Mouse (Mus musculus): ENCODE data around the gene Clk2. TPM values are rescaled to one million over a fixed set of nuclear protein-coding genes. Genes with fewer than 3 reads are reported as not detected.

Clk2 gene
- total RNA-seq (2021): 100 to 1,000 TPM; 103 TPM
- long read RNA-seq, experiment 1, transcript Clk2-203 (13 exons, 2,112 nt): major isoform, 18 of 64 reads
- long read RNA-seq, experiment 1, transcript Clk2-202 (13 exons, 2,154 nt): minor isoform, 13 of 64 reads
- long read RNA-seq, experiment 1, partial matches to known transcripts: 11 of 64 reads
- long read RNA-seq, experiment 1, other reads (novel, unspliced or antisense): 16 of 64 reads
- long read RNA-seq, experiment 2, transcript Clk2-202 (13 exons, 2,154 nt): minor isoform, 13 of 153 reads
- long read RNA-seq, experiment 2, transcript Clk2-204 (12 exons, 1,885 nt): minor isoform, 10 of 153 reads
- long read RNA-seq, experiment 2, transcript Clk2-203 (13 exons, 2,112 nt): major isoform, 24 of 153 reads
- long read RNA-seq, experiment 2, partial matches to known transcripts: 53 of 153 reads
- long read RNA-seq, experiment 2, other reads (novel, unspliced or antisense): 47 of 153 reads

- DNase-seq (ENCODE audit: low spot score in 2 of 2): peak; percentile 84 to 89
Measured at GRCm38 (mm10) chr3:89164506-89165267, at the start of gene Clk2. Clk2 (plus strand) TSS chr3:89164795.

- no peak for DNase-seq (ENCODE audit: low spot score in 2 of 2)
Measured at GRCm38 (mm10) chr3:89115522-89115921, 49.1 kb upstream of the Clk2 start.

DNA sequence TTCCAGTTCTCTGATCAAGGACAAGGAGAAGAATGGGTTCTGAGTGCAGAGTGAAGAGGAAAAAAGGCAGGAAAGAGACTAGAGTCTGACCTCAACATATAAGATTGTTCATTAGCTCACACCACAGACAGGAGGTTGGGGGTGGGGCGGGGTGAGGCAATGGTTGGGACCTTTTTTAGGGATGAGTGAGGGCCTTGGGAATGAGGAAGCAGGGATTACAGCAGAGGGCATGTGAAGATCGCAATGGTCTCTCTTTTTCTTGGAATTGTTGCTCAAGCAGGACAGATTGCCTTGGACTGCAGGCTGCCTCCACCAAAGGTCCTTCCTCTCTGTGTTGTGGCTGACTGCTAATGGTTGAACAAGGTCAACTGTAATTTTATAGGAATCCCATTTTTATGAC lies 41.3 kb upstream of the Clk2 start:
- DNase-seq (ENCODE audit: low spot score in 2 of 2): no peak

- DNase-seq (ENCODE audit: low spot score in 2 of 2): no peak
Measured at GRCm38 (mm10) chr3:89124241-89124640, 40.4 kb upstream of the Clk2 start.

GRCm38 (mm10) chr3:89125981-89126380 lies 38.6 kb upstream of the Clk2 start:
- no peak for DNase-seq (ENCODE audit: low spot score in 2 of 2)

GRCm38 (mm10) chr3:89129908-89130307 lies 34.7 kb upstream of the Clk2 start:
- no peak for DNase-seq (ENCODE audit: low spot score in 2 of 2)

DNA sequence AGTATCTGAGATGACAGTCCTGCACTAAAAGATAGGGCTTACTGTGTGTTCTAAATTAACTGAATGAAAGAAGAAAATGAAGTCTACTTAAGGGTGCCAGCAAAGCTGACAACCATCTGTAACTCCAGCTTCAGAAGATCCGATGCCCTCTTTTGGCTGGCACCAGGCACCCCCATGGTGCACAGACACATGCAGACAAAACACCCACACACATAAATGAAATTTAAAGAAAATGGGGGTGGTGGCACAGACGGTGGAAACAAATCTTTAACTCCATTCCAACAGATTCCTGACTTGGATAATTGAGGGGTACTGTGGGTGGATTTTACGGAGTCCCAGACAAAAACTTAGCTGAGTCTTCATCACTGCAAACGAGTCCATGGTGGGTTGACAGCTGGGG lies 32.8 kb upstream of the Clk2 start:
- no peak for DNase-seq (ENCODE audit: low spot score in 2 of 2)

- DNase-seq (ENCODE audit: low spot score in 2 of 2): peak in 1 of 2 experiments; percentile 50
Measured at GRCm38 (mm10) chr3:89132285-89133062, 32.1 kb upstream of the Clk2 start.

GRCm38 (mm10) chr3:89133063-89133450 lies 31.5 kb upstream of the Clk2 start:
- DNase-seq (ENCODE audit: low spot score in 2 of 2): no peak

DNA sequence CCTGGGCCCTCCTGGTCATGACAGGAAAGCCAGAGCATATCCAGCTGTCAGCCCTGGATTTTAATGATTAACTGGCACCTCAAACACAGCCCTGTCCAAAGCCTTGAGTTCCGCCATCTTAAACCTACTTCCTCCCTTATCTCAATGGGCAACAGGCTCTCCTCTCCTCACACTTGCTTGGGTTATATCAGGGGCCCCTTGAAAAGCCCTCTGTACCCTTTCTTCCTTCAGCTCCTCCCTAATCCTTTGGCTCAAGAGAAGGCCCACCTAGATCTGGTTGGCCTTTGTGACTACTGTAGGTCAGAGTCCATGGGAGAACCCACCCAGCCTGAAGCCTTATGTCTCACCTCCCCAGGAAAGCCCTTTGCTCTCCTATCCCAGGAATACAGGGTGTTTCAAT lies 30.8 kb upstream of the Clk2 start:
- no peak for DNase-seq (ENCODE audit: low spot score in 2 of 2)

GRCm38 (mm10) chr3:89135958-89136357 lies 28.6 kb upstream of the Clk2 start, which contains the start of gene Pklr:
Pklr (plus strand) TSS chr3:89136142.
- no peak for DNase-seq (ENCODE audit: low spot score in 2 of 2)

DNA sequence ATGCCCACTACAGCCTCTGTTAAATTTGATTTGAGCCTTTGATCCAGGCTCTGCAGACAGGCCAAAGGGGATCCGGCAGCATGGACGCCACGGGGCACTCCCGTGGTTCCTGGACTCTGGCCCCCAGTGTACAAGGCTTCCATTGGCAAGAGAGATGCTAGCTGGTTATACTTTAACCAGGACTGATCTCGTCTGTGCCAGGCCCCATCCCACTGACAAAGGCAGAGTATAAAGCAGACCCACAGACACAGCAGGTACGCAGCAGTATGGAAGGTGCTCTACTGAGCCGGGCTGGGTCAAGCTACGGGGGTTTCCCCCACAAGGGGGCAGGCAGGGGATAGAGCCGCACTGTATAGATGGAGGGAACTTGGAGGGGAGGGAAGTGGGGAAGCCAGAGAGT lies 28.2 kb upstream of the Clk2 start:
- no peak for DNase-seq (ENCODE audit: low spot score in 2 of 2)

DNA sequence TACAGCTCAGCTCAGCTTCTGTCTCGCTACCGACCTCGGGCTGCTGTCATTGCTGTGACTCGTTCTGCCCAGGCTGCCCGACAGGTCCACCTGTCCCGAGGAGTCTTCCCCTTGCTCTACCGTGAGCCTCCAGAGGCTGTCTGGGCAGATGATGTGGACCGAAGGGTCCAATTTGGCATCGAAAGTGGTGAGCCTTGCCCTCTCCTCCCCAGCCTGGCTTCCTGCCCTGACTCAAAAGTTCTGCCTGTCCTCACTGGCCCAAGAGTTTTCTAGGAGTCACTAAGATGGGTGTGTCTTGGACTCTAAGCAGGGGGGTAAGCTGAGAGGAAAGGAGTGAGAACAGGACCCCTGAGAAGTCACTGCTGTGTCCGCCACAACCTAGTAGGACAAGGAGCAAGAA lies 19.8 kb upstream of the Clk2 start:
- no peak for DNase-seq (ENCODE audit: low spot score in 2 of 2)

DNA sequence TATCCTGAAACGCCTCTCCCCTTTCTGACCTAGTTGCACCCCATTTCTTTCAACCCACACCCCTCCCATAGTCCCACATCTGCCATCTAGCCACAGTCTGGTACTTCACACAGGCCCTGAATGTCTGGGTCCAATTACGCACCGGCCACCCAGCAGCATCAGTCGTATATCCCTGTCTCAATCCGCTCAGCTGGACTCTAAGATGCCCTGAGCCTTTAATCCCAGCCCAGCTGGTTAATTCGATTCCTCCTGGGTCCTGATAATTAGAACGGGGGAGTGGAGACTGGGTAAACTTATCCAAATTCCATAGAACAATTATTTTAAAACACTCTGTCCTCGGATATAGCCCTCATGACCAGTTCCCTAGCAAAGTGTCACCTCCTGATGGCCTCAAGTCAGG lies 19.0 kb upstream of the Clk2 start:
- no peak for DNase-seq (ENCODE audit: low spot score in 2 of 2)

- DNase-seq (ENCODE audit: low spot score in 2 of 2): no peak
Measured at GRCm38 (mm10) chr3:89147101-89147978, 17.3 kb upstream of the Clk2 start.

DNA sequence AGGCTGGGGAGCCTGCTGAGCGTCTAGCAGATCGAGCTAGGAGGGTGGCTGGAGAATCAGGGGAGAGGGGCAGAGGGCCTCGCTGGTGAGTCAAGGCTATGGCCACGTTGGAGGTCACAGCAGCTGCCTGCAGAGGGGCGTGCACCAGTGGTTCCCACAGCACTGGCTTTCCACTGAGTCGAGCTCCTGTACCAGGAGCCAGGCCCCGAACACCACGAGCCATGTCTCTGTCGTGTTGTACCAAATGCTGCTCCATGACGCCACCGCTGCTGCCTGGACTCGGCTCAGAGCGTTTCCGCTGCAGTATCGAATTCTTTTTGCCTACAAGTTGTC lies 16.6 kb upstream of the Clk2 start:
- no peak for DNase-seq (ENCODE audit: low spot score in 2 of 2)

GRCm38 (mm10) chr3:89148567-89148966 lies 16.0 kb upstream of the Clk2 start:
- no peak for DNase-seq (ENCODE audit: low spot score in 2 of 2)

GRCm38 (mm10) chr3:89152084-89152835 lies 12.3 kb upstream of the Clk2 start:
- DNase-seq (ENCODE audit: low spot score in 2 of 2): no peak

GRCm38 (mm10) chr3:89156951-89157350 lies 7.6 kb upstream of the Clk2 start:
- no peak for DNase-seq (ENCODE audit: low spot score in 2 of 2)

DNA sequence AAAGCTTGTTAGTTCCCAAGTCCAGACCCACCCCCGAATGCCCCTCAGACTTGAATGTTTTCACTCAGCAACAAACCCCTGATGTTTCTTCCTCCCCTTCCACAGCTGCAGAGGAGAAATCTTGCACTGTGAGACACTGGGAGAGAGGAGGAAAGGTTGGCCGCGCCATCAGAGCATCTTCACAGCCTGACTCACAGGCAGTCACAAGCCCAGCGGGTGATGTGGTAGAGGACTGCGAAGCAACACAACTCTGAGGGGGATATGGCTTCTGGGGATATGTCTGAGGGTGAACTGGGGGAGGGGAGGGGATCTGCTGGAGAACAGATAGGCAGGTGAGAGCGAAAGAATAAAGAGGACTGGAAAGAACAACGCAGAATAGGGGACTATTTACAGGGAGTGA lies 5.9 kb upstream of the Clk2 start:
- no peak for DNase-seq (ENCODE audit: low spot score in 2 of 2)
